Mouse (Mus musculus): ENCODE measurements around the gene Bad. TPM values are rescaled to one million over a fixed set of nuclear protein-coding genes. Genes with fewer than 3 reads are reported as not detected.
"Not testable (repeated sequence)": the region's sequence is repeated elsewhere in the genome, so short reads cannot be mapped to it uniquely, and the experiment has no call there.

Gene Bad
- polyA plus RNA-seq, 1 experiment, result 59.1 TPM

DNA sequence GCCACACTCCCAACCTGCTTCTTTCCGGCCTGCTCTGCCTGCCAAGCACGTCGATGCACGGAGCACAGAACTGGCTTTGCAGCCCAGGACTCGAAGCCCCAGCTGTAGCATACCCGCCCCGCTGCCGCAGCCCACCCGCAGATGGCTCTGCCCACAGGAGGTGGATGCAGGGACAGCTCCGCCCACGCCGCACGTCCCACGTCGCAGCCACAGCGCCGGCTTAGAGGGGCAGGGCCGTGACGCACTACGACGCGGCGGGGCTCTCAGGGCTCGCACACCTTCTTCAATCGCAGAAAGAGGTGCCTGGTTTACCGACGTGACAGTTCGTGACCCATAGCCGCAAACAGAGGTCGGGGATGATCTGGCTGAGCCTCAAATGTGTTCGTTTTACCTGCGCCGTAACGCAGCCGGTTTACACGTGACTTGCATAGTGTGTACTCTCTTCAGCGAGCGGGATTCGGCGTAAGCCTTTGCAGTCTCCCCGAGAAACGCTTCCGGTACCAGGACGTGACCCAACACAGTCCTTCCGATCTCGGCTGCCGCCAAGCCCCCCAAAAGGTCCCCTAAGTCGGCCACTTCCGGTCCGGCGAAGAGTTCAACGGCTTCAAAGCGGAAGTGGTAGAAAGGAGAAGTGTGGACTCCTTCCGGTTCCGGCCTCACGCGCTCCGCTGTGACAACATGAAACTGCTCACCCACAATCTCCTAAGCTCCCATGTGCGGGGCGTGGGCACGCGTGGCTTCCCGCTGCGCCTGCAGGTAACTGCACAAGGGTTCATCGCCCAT lies 32.0 kb upstream of the Bad start, which contains the start of the genes Trmt112 and Prdx5:
Gene Trmt112 (plus strand): TSS at position 192 of the 783 bp plus-strand sequence.
Gene Prdx5 (minus strand): TSS at position 600 of the 783 bp plus-strand sequence.
- peaks cover 4% of the 10 kb centered on the region; the same call in 1 of the 2 replicates for H3K36me3 ChIP-seq (ENCODE audit: control insufficient read depth, insufficient read depth, low read length)
- under 1% methylated on average over 65 of the region's 65 CpGs for WGBS
- TF ChIP-seq CTCF (IDR thresholded peaks at IDR 0.05; ENCODE audit: borderline replicate concordance, control insufficient read depth, extremely low read depth, insufficient read depth, low read length, poor library complexity), result no peak; the same call in 1 of the 2 replicates
- peak; percentile 85; the same call in 1 of the 2 replicates for TF ChIP-seq POLR2A (IDR thresholded peaks at IDR 0.05; ENCODE audit: control insufficient read depth, extremely low read depth, insufficient read depth, low read length, poor library complexity)

GRCm38 (mm10) chr19:6910306-6910705 lies 31.4 kb upstream of the Bad start:
- WGBS, result 0% methylated on average over 30 of the region's 30 CpGs
- H3K36me3 ChIP-seq (ENCODE audit: control insufficient read depth, insufficient read depth, low read length), result not testable (repeated sequence)
- DNase-seq, result peak; percentile 57

More for the DNA sequence above, 32.0 kb upstream of the Bad start, which contains the start of the genes Trmt112 and Prdx5:
- Histone ChIP-seq H3K4me3 (ENCODE audit: control insufficient read depth, insufficient read depth, low read length) (peak within 1 kb of the TSS; percentile 68), H3K4me1 (replicated peaks; ENCODE audit: control insufficient read depth, insufficient read depth, low read length) (peaks cover 25% of the 10 kb centered on the region), H3K27me3 (ENCODE audit: control insufficient read depth, insufficient read depth, low read length) (no peaks in the 10 kb centered on the region), H3K27ac (ENCODE audit: control insufficient read depth, insufficient read depth, low read length) (peak within 1 kb of the TSS; percentile 94)
- DNase-seq, result peak; percentile 88

DNA sequence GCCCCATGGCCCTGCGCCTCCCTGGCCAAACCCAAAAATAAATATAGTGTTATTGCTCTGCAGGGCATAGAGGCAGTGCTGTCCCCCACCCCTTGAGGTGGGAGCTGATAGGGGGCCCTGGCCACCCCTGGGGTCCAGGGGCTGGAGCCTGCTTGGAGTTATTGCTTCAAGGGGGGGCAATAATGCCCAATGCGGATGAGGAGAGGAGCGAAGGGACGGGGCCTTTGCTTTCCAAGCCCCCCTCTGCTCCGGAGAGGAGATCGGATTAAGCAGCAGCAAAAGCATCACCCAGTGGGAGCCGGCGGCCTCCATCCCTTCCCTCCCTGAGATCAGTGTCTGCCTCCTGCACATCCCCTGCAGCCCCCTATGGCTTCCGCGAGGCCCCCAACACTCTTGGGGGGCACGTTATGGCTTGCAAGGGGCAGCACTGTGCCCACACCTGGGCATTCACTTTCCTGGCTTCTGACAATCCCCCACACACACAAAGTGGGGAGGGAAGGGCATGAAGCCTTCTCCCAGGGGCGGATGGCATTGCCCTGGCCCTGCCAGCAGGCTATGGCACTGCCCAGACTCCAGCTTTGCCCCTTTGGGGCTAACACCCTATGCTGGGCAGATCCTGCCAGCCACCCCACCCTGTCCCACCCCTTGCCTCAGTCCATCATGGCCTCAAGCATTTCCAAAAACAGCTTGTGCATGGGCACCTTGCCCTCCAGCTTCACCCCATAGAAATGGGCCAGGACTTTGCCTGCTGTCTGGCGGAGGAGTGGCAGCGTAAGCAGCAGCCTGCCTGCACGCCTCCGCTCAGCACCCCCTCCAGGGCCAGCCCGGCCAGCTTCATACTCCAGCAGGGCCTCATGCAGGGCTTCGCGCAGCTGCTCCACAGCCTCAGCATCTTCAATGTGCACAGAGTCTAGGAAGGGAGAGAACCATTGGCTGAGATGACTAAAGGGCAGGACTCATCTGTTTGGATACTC lies 30.3 kb upstream of the Bad start:
- no peak for DNase-seq
- H3K36me3 ChIP-seq (ENCODE audit: control insufficient read depth, insufficient read depth, low read length), result peaks cover 4% of the 10 kb centered on the region; the same call in 1 of the 2 replicates
- no peak overlapping the region for H3K27ac ChIP-seq (ENCODE audit: control insufficient read depth, insufficient read depth, low read length)
- H3K4me1 ChIP-seq (replicated peaks; ENCODE audit: control insufficient read depth, insufficient read depth, low read length), result peaks cover 25% of the 10 kb centered on the region
- H3K4me3 ChIP-seq (ENCODE audit: control insufficient read depth, insufficient read depth, low read length), result no peak overlapping the region
- no peaks in the 10 kb centered on the region for H3K27me3 ChIP-seq (ENCODE audit: control insufficient read depth, insufficient read depth, low read length)
- TF ChIP-seq POLR2A (IDR thresholded peaks at IDR 0.05; ENCODE audit: control insufficient read depth, extremely low read depth, insufficient read depth, low read length, poor library complexity), result no peak
- no peak for TF ChIP-seq CTCF (IDR thresholded peaks at IDR 0.05; ENCODE audit: borderline replicate concordance, control insufficient read depth, extremely low read depth, insufficient read depth, low read length, poor library complexity)
- 94% methylated on average over 19 of the region's 19 CpGs for WGBS

More at GRCm38 (mm10) chr19:6910306-6910705, 31.4 kb upstream of the Bad start:
- H3K4me3 ChIP-seq (ENCODE audit: control insufficient read depth, insufficient read depth, low read length), result peak overlapping the region; percentile 68
- not testable (repeated sequence) for H3K27me3 ChIP-seq (ENCODE audit: control insufficient read depth, insufficient read depth, low read length)
- peak overlapping the region; percentile 94 for H3K27ac ChIP-seq (ENCODE audit: control insufficient read depth, insufficient read depth, low read length)
- peaks cover 25% of the 10 kb centered on the region for H3K4me1 ChIP-seq (replicated peaks; ENCODE audit: control insufficient read depth, insufficient read depth, low read length)

- WGBS, result 96% methylated on average over 15 of the region's 15 CpGs
Observed at GRCm38 (mm10) chr19:6912205-6912970, 29.3 kb upstream of the Bad start.

DNA sequence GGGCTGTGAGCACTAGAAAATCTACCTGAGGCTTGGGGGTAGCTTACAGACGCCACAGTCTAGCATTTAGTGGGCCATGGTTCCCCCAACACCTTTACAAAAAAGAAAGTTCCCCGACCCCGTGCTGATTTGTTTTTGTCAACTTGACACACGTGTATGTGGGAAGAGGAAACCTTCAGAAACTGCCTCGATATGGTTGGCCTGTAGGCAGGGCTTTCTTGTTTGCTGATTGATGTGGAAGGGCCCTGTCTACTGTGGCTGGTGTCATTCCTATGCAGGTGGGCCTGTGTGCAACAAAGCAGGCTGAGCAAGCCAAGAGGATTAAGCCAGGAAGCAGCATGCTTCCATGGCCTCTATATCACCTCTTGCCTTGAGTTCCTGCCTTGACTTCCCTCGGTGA lies 28.6 kb upstream of the Bad start:
- 21% methylated on average over 6 of the region's 6 CpGs for WGBS
- peaks cover 21% of the 10 kb centered on the region for H3K4me1 ChIP-seq (replicated peaks; ENCODE audit: control insufficient read depth, insufficient read depth, low read length)
- no peaks in the 10 kb centered on the region for H3K27me3 ChIP-seq (ENCODE audit: control insufficient read depth, insufficient read depth, low read length)
- peaks cover 4% of the 10 kb centered on the region; the same call in 1 of the 2 replicates for H3K36me3 ChIP-seq (ENCODE audit: control insufficient read depth, insufficient read depth, low read length)
- no peak overlapping the region for H3K27ac ChIP-seq (ENCODE audit: control insufficient read depth, insufficient read depth, low read length)
- H3K4me3 ChIP-seq (ENCODE audit: control insufficient read depth, insufficient read depth, low read length), result no peak overlapping the region
- TF ChIP-seq POLR2A (IDR thresholded peaks at IDR 0.05; ENCODE audit: control insufficient read depth, extremely low read depth, insufficient read depth, low read length, poor library complexity) (no peak), CTCF (IDR thresholded peaks at IDR 0.05; ENCODE audit: borderline replicate concordance, control insufficient read depth, extremely low read depth, insufficient read depth, low read length, poor library complexity) (no peak)
- DNase-seq, result no peak

More at GRCm38 (mm10) chr19:6912205-6912970, 29.3 kb upstream of the Bad start:
- Histone ChIP-seq H3K4me1 (replicated peaks; ENCODE audit: control insufficient read depth, insufficient read depth, low read length) (peaks cover 25% of the 10 kb centered on the region), H3K27ac (ENCODE audit: control insufficient read depth, insufficient read depth, low read length) (no peak overlapping the region), H3K27me3 (ENCODE audit: control insufficient read depth, insufficient read depth, low read length) (no peaks in the 10 kb centered on the region), H3K36me3 (ENCODE audit: control insufficient read depth, insufficient read depth, low read length) (peaks cover 4% of the 10 kb centered on the region; the same call in 1 of the 2 replicates), H3K4me3 (ENCODE audit: control insufficient read depth, insufficient read depth, low read length) (no peak overlapping the region)
- TF ChIP-seq POLR2A (IDR thresholded peaks at IDR 0.05; ENCODE audit: control insufficient read depth, extremely low read depth, insufficient read depth, low read length, poor library complexity), result no peak
- TF ChIP-seq CTCF (IDR thresholded peaks at IDR 0.05; ENCODE audit: borderline replicate concordance, control insufficient read depth, extremely low read depth, insufficient read depth, low read length, poor library complexity), result no peak
- DNase-seq, result no peak

Data from thymus, adult 2 months (tissue).